Mouse (Mus musculus) monocyte, adult 5-6 weeks (primary cell): Measurements from ENCODE around the gene Ank3. TPM values are rescaled to one million over a fixed set of nuclear protein-coding genes. Genes with fewer than 3 reads are reported as not detected.

Source experiments
- ATAC-seq: fragments of 153-309, 156-312 bp; replicated peaks from 2 replicates; pipeline ENCODE4 v1.8.0; 2017; ENCODE audit warnings: mild to moderate bottlenecking; ENCODE audit not compliant: low TSS enrichment, insufficient number of reproducible peaks, severe bottlenecking, poor library complexity, low FRiP score
- total RNA-seq: library from RNA; stranded (forward); fragments of 200-1000, 200-491, 200-594 nt; gene quantifications from 3 replicates; pipeline ENCODE4 v1.2.3, GENCODE M21; 2017

Ank3 gene
- total RNA-seq, 1 experiment from 2014 or later = not detected

DNA sequence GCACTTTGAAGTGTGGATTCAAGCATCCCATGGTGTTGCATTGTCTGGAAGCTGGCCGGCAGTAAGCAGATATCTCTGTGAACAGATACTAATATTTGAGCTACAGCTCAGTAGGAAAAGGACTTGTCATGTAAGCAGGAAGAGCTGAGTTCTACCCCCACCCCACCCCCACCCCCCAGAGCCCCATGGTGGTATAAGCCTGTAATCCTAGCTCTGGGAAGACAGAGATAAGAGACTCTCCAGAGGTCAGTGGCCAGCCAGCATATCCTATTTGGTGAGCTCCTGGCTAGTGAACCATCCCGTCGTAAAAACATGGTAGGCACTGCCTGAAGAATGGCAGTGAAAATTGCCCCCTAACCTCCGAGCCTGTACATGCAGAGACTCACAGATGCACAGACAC lies 152.3 kb downstream of the Ank3 start:
- ATAC-seq = no peak

DNA sequence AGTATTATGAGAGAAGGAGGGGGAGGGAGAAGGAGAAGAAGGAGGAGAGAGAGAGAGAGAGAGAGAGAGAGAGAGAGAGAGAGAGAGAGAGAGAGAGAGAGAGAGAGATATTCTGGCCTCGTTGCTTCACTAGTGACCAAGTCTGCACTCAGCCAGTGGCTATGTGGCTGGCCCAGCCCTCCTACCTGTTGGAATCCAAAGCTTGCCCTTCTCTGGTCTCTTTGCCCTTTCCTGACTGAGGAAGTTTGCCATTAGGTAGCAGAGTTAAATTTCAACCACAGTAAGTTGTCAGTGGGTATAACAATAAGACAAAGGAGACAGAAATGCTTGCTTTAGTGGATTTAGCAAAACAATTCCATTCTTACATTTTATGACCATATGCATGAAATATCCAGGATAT lies 154.5 kb downstream of the Ank3 start:
- ATAC-seq = no peak

DNA sequence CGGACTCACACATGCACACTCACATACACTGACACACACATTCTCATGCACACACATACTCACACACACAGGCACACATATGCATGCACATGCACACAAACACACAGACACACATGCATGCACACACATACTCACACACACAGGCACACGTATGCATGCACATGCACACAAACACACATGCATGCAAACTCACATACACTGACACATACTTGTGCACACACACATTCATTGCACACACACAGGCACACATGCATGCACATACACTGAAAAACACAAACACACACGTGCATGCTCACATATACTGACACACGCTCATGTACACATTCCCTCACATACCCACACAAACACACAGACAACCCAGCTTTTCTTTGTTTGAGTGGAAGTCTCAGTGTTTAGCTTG lies 157.0 kb downstream of the Ank3 start:
- no peak for ATAC-seq

DNA sequence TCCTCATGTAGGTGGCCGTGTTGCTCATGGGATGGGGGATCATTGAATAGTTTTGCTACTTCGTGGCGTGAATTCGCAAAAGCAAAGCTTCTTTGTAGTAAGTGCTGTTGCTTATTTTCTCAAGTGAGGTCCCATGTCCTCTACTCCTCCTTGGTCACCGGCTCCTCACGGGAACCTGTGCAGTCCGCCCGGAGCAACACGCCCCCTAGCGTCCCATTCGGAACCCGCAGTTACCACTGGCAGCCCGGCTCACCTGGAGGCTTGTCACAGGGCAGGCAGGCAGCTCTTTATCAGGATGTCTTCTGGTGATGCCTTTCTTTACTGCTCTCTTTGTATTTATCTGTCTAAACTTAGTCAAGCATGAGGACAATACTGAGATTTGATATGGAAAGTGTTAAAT lies 157.7 kb downstream of the Ank3 start:
- no peak for ATAC-seq

DNA sequence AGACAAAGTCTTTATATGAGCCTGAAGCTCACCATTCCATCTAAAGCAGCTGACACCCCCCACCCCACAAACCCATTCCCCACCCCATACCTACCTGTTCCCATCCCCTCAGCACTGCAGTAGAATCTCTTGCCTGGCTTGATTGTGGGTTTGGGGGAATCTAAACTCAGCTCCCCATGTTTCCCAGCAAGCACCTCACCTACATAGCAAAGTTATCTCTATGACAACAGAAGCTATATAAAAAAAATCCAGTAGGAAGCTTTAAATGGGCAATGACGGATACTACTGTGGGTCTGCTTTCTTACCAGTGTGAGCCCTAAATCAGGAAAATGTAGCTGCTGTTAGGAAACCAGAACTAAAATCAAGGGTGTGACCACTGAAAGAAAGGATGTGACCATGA lies 161.7 kb downstream of the Ank3 start:
- no peak for ATAC-seq

DNA sequence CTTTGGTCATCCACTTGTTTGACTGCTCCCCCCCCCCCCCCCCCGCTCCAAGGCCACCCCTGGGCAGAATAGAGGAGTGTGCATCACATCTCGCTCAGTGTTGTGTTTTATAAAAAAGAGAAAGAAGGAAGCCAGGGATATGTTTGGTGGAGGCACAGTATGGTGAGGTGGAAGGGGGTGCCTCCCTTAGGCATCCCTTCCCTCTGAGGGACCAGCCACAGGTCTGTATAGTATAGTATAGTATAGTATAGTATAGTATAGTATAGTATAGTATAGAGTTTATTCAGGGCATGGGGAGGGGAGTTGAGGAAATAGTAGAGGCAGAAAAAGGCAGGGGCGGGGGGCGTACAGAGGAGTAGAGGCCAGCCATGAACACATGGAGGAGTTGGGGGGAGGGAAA lies 164.4 kb downstream of the Ank3 start:
- ATAC-seq = no peak

DNA sequence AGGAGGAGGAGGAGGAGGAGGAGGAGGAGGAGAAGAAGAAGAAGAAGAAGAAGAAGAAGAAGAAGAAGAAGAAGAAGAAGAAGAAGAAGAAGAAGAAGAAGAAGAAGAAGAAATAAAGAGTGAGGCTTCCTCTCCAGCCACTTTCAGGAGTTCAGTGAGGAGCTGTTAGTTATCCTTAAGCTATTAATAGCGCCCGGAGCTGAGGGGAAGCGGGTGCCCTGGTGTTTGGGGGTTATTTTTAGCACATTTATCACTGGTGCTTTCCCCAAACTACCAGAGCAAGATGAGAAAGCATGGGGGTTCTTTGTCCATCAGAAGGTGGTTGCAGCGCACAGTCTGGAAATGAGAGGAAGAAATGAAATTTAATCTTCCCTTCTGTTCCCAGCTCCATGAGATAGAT lies 166.5 kb downstream of the Ank3 start:
- ATAC-seq = no peak

DNA sequence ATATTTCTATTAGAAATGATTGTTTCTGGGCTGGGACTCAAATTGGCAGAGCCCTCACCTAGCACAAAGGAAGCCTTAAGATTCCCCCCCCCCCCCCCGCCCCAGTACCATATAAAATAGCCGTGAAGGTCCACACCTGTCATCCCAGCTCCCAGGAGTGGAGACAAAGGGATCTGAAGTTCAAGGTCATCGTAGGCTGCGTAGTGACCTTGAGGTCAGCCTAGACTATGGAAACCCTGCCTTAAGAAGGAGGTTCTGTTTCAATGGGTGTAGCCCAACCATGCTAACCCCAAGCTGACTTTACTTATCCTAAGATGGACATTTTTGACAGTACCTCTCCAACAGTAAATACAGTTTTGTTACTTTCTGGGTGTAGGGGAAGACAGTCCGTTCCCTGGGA lies 170.4 kb downstream of the Ank3 start:
- no peak for ATAC-seq

DNA sequence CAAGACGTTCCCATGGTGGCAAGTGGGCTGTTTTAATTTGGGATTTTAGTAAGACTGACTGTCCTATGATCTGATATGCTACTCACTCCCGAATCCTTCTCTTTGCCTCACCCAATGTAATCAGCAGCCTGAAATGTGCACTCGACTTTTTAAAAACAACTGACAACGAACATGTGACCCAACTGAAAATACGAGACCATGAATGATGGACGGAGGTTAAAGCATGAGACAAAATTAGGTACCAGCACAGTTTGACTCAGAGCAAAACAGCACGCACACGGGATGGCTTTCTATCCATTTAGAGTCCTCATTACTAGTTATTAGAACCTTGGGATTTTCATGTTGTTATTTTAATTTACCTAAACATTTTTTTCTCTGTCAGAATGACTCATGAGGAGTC lies 171.2 kb downstream of the Ank3 start:
- ATAC-seq = no peak

DNA sequence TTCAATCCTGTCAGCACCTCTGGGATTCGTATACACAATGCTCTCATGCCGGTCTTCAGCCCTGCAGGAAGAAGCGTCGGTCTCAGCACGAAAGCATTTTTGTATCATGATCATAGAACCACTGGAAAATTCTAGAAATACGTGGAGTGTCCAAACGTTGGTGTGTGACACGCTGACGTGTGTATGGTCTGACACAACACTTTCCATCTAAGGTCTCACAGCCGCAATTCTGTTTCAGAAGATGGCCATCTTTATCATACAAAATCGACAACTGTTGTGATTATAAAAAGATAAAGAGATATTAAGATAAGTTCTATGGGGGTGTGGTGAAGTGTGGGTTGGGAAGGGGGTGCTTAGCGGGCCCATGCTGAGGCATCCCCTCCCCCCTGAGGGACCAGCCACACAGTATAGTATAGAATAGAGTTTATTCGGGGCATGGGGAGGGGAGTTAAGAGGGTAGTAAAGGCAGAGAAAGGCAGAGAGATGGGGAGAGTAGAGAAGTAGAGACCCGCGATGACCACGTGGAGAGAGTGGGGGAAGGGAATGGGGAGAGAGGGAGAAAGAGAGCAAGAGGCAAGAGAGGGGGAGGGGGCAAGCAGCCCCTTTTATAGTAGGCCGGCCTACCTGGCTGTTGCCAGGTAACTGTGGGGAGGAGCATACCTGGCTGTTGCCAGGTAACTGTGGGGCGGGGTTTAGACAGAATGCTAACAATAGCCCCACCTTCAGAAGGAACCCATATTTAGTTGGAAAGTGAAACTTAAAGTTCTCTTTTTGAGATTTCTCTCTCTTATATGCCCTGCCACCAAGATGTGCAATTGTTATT lies 172.1 kb downstream of the Ank3 start:
- no peak for ATAC-seq

DNA sequence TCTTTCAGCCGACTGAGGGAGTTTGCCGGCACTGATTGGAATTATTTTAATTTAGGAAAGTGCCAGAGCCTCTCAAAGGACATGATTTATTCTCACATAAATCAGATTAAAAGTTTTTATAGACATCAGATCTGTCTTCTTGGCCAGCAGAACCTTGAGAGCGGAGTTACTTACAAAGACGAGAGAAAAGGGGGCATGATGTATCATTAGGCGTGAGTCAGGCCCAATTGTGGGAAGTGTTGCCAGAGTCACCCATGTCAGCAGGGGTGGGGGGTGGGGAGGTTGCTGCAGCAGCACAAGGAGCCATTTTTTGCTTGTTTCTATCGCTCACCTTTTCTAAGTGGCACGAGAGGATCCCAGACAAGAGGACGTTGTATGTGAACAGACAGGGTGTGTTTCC lies 172.8 kb downstream of the Ank3 start:
- no peak for ATAC-seq

DNA sequence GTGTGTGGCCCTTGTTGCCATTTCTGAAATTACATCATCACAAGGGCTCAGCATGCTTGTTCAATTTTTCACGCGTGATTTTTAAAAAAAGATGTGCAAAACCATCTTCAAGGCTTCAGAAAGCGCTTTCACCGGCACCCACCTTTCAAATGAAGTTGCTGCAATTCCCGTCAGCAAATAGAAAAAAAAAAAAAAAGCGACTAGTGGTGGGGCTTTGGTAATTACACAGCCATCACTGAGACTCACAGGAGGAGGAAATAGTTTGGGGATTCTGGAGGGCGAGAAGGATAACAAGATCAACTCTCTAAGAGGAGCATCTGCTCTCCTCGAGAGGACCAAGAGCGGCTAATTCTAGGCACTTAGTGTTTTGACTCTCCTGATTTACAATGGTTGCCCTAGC lies 173.4 kb downstream of the Ank3 start:
- no peak for ATAC-seq

DNA sequence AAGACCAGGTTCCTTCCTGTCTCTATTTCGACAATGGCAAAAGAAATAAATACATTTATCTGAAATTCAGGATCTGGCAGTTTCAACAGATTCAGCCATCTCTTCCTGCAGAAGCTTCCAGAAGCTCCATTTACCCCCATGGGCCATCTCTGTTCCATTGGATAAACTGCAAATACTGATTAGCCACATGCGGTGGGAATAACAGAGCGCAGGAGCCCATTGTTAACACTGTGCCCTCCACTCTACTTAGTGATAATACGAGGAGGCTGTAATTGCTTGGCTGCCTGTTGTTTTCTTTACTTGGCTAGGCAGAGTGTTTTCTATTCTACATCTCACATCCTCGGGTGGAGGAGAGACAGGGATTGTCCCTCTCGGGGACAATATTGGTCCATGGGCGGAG lies 174.5 kb downstream of the Ank3 start:
- ATAC-seq = no peak

DNA sequence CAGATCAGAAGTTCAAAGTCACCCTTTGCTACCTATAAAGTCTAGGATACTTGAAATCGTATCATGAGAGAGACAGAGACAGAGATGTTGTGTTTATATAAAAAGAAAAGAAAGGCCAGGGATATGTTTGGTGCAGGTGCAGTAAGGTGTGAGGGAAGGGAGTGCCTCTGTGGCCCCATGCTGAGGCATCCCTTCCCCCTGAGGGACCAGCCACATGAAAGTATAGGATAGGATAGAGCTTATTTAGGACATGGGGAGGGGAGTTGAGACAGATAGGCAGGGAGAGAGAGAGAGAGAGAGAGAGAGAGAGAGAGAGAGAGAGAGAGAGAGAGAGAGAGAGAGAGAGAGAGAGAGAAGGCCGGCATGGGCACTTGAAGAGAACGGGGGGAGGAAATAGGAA lies 175.2 kb downstream of the Ank3 start:
- no peak for ATAC-seq

DNA sequence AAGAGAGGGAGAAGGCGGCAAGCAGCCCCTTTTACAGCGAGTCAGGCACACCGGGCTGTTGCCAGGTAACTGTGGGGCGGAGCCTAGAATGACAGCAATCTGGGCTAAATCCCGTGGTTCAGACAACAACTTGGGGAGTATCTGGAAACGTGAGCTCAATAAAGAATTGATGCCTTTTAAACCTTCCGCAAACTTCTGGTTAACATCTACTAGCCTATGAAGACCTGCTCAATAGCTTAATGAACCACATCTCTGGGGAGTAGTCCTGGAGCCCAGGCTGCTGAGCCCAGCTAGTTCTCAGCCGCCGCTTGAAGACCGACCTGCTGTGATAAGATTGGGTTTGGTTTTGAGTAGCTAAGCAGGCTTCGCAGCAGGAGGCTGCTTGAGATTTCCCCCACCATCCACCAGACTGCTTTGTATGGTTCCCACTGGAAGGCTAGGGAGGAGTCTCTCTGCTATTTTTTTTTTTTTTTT lies 175.7 kb downstream of the Ank3 start:
- no peak for ATAC-seq

DNA sequence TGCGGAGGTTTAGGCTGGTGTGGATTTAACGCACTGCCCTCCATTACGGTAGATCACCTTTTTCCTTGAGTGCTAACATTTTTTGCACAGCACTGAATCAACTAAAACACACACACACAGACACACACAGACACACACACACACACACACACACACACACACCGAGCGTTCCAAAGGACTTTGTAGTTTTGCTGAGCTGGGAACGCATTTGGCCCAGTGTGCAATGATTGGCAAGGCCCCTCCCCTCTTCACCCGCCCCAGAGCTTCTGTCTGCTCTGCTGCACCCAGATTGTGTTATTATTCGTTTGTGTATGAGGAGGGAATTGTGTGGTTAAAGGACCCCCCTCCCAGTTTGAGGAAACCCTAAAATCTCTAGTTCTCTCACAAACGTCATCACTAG lies 176.3 kb downstream of the Ank3 start:
- no peak for ATAC-seq

DNA sequence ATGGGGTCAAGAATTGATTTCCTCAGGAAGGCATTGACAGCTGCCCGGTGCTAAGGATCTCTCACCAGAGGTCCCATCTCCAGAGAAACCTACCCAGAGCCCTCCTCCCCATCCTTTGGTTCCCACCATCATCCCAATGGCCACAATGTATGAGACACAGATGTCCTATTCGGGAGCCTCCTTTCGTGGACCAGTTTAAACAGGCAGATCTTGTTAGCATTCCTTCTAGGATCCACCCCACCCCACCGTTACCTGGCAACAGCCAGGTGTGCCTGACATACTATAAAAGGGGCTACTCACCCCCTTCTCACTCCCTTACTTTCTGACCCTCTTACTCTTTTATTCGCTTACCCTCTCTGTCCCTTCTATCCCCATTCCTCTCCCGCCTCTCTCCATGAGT lies 176.9 kb downstream of the Ank3 start:
- no peak for ATAC-seq

DNA sequence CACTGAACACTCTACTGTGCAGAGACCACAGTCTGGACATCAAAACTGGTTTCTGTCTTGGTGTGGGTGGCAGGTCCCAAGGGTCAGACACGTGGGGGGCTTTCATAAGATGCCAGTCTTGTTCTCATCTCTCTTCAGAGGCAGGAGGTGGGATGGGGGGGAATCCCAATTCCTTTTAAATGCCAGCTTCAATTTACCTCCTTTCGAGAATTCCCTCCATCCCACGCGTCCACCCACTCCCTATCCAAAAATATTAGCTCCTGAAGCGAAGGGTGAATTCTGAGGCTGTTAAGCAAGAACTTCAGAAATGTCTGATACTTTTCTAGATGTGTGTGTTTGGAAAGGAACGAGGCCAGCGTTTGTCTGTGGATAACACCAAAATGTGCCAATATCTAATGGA lies 177.7 kb downstream of the Ank3 start:
- ATAC-seq = no peak

DNA sequence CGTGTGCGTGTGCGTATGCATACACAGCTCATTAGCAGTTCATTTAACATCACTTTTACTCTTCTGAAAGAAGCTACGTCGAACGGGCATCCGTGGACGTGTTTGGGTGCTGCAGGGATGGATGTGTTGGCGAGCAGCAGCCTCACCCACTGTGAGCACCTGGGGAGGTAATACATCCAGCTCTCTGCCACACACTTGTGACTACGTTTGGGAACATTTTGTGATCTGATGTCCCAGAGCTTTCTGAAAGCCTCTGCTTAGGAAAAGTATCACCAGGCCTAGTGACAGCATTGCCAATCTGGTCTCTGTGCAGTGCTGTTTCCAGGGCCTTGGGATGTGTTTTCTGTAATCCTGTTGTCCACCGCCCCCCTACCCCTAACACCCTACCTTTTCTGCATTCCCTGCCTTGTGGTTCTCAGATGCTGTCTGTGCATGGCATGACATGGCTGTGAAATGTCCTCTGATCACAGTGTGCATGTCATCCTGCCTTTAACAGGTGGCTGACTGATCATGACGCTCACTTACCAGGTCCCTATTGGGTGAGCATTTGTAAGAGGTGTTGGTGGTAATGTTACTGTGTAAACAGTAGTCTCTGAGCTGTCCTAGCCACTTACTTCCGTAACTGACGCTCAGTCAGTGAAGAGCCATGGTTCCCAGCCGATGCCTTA lies 178.6 kb downstream of the Ank3 start:
- no peak for ATAC-seq

DNA sequence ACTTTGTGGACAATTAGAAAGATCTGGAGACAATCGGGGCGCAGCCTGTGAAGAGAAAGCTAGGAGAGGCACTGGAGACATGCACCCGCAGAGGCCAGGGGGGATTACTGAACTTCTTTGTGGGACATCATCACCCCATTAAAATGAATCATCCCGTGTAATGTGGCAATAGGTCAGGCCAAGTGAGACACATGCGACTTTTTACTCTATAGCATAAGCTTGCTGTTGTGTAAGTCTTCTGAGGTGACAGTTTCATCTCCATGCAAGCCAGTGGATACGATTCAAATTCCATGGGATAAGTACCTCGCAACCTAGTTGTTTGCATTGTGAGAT lies 179.1 kb downstream of the Ank3 start:
- no peak for ATAC-seq

DNA sequence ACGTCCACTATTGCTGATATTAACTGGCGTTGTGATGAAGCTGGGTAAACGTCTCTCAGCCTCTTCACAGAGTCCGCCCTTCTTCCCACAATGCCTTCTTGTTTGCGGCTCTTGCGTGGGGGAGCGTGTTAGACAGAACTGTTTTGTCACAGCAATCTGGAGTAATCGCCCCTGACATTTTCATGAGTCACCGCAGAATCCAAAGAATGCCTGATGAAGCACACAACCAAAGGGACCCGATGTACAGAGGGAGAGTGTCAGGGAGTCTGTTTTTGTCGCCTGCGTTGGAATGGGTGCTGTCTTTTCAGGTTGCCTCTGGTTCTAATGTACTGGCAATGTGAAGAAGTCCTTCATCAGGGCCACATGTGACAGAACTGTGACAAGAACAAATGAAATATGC lies 181.0 kb downstream of the Ank3 start:
- ATAC-seq = no peak
